Mouse (Mus musculus) MEL (cell line): ENCODE results near the gene Iqcf3. TPM values are rescaled to one million over a fixed set of nuclear protein-coding genes. Genes with fewer than 3 reads are reported as not detected.

ENCODE experiments used
- DNase-seq: peaks from one replicate; pipeline ENCODE4 v3.0.0; 2011; ENCODE audit warnings: low read depth, low spot score
- H3K27ac ChIP-seq: 2 replicates; pipeline ENCODE4 v1.5.1; 2012; ENCODE audit warnings: low read depth, mild to moderate bottlenecking, control low read depth, low read length, moderate library complexity; ENCODE audit not compliant: control insufficient read depth
- H3K27me3 ChIP-seq, 2 experiments: fragments of 150-350 bp in 1 of 2; sonication (generic) in 1 of 2; 2 replicates each; pipeline ENCODE4 v1.6.1; 2012; ENCODE audit warnings: low read length in 2 of 2, mild to moderate bottlenecking in 2 of 2, improper control_type of control experiment in 1 of 2, moderate library complexity in 1 of 2; ENCODE audit not compliant: insufficient read depth in 2 of 2, control insufficient read depth in 1 of 2
- H3K36me3 ChIP-seq, 2 experiments: 2 replicates each; pipeline ENCODE4 v1.6.1; 2012 to 2014; ENCODE audit warnings: low read length in 2 of 2, improper control_type of control experiment in 1 of 2, inconsistent platforms in 1 of 2, mild to moderate bottlenecking in 1 of 2; ENCODE audit not compliant: insufficient read depth in 2 of 2, control insufficient read depth in 1 of 2
- H3K4me1 ChIP-seq, 2 experiments: fragments of 150-350 bp in 1 of 2; sonication (generic) in 1 of 2; 2 replicates each; pipeline ENCODE4 v1.6.1; 2012; ENCODE audit warnings: low read length in 2 of 2, improper control_type of control experiment in 1 of 2, mild to moderate bottlenecking in 1 of 2; ENCODE audit not compliant: insufficient read depth in 2 of 2, control insufficient read depth in 1 of 2
- H3K4me3 ChIP-seq, 2 experiments: fragments of 150-350 bp in 1 of 2; sonication (generic) in 1 of 2; 2 replicates each; pipeline ENCODE4 v1.5.1; 2012; ENCODE audit warnings: low read depth in 2 of 2, low read length in 2 of 2, mild to moderate bottlenecking in 2 of 2, moderate library complexity in 2 of 2, control low read depth in 1 of 2, improper control_type of control experiment in 1 of 2; ENCODE audit not compliant: control insufficient read depth in 1 of 2, insufficient read depth in 1 of 2
- H3K79me2 ChIP-seq: 2 replicates; pipeline ENCODE4 v1.6.1; 2012; ENCODE audit warnings: mild to moderate bottlenecking, low read length, moderate library complexity; ENCODE audit not compliant: control insufficient read depth, poor library complexity, insufficient read depth
- H3K9ac ChIP-seq: 2 replicates; pipeline ENCODE4 v1.6.1; 2012; ENCODE audit warnings: low read depth, mild to moderate bottlenecking, control low read depth, low read length, moderate library complexity; ENCODE audit not compliant: control insufficient read depth, poor library complexity, severe bottlenecking
- H3K9me3 ChIP-seq: fragments of 150-350 bp; sonication (generic); replicated peaks from 2 replicates; pipeline ENCODE4 v1.6.1; 2012; ENCODE audit warnings: mild to moderate bottlenecking, low read length, improper control_type of control experiment, moderate library complexity; ENCODE audit not compliant: insufficient read depth
- E2F4 ChIP-seq: IDR thresholded peaks from 2 replicates; pipeline ENCODE4 v1.6.1; 2011; ENCODE audit warnings: low read depth, low read length, improper control_type of control experiment, borderline replicate concordance
- ELF1 ChIP-seq: IDR thresholded peaks from 2 replicates; pipeline ENCODE4 v1.6.1; 2014; ENCODE audit warnings: low read depth, mild to moderate bottlenecking, inconsistent platforms, low read length, improper control_type of control experiment, moderate library complexity
- HCFC1 ChIP-seq: IDR thresholded peaks from 2 replicates; pipeline ENCODE4 v1.6.1; 2012; ENCODE audit warnings: low read depth, mild to moderate bottlenecking, inconsistent platforms, low read length, improper control_type of control experiment, moderate library complexity
- JUND ChIP-seq: IDR thresholded peaks from 2 replicates; pipeline ENCODE4 v1.6.1; 2011; ENCODE audit warnings: low read depth, mild to moderate bottlenecking, improper control_type of control experiment, low read length
- MAZ ChIP-seq: IDR thresholded peaks from 2 replicates; pipeline ENCODE4 v1.6.1; 2012; ENCODE audit warnings: low read depth, mild to moderate bottlenecking, inconsistent platforms, low read length, improper control_type of control experiment
- MEF2A ChIP-seq: IDR thresholded peaks from 2 replicates; pipeline ENCODE4 v1.6.1; 2014; ENCODE audit warnings: low read depth, mild to moderate bottlenecking, inconsistent platforms, low read length, improper control_type of control experiment; ENCODE audit not compliant: poor library complexity, insufficient replicate concordance, severe bottlenecking; ENCODE audit errors: extremely low read depth
- MYB ChIP-seq: IDR thresholded peaks from 2 replicates; pipeline ENCODE4 v1.6.1; 2011; ENCODE audit warnings: mild to moderate bottlenecking, low read depth, low read length, improper control_type of control experiment
- NELFE ChIP-seq: IDR thresholded peaks from 2 replicates; pipeline ENCODE4 v1.6.1; 2011; ENCODE audit warnings: low read depth, low read length, improper control_type of control experiment
- POLR2A ChIP-seq, 2 experiments: IDR thresholded peaks; 2 replicates each; pipeline ENCODE4 v1.6.1; 2011 to 2012; ENCODE audit warnings: low read length in 2 of 2, mild to moderate bottlenecking in 2 of 2, control low read depth in 1 of 2, improper control_type of control experiment in 1 of 2, low read depth in 1 of 2, moderate library complexity in 1 of 2; ENCODE audit not compliant: control insufficient read depth in 1 of 2, insufficient read depth in 1 of 2, poor library complexity in 1 of 2
- RAD21 ChIP-seq: IDR thresholded peaks from 2 replicates; pipeline ENCODE4 v1.6.1; 2011; ENCODE audit warnings: mild to moderate bottlenecking, low read depth, low read length, improper control_type of control experiment
- SIN3A ChIP-seq: IDR thresholded peaks from 2 replicates; pipeline ENCODE4 v1.6.1; 2012; ENCODE audit warnings: low read length, improper control_type of control experiment, inconsistent platforms
- SMC3 ChIP-seq: IDR thresholded peaks from 2 replicates; pipeline ENCODE4 v1.6.1; 2011; ENCODE audit warnings: low read depth, low read length, improper control_type of control experiment
- TAL1 ChIP-seq: IDR thresholded peaks from 2 replicates; pipeline ENCODE4 v1.6.1; 2012; ENCODE audit warnings: mild to moderate bottlenecking, inconsistent platforms, low read length, moderate library complexity, mixed read lengths
- TBP ChIP-seq: IDR thresholded peaks from 2 replicates; pipeline ENCODE4 v1.8.0; 2011; ENCODE audit warnings: low read depth, low read length, improper control_type of control experiment
- TCF12 ChIP-seq: IDR thresholded peaks from 2 replicates; pipeline ENCODE4 v1.6.1; 2014; ENCODE audit warnings: low read depth, mild to moderate bottlenecking, inconsistent platforms, low read length, improper control_type of control experiment, moderate library complexity
- UBTF ChIP-seq: IDR thresholded peaks from 2 replicates; pipeline ENCODE4 v1.6.1; 2012; ENCODE audit warnings: low read depth, mild to moderate bottlenecking, inconsistent platforms, low read length, improper control_type of control experiment, moderate library complexity, borderline replicate concordance; ENCODE audit not compliant: insufficient read depth
- ZC3H11A ChIP-seq: IDR thresholded peaks from 2 replicates; pipeline ENCODE4 v1.6.1; 2012; ENCODE audit warnings: low read depth, mild to moderate bottlenecking, inconsistent platforms, low read length, improper control_type of control experiment
- ZKSCAN1 ChIP-seq: IDR thresholded peaks from 2 replicates; pipeline ENCODE4 v1.6.1; 2012; ENCODE audit warnings: low read depth, mild to moderate bottlenecking, inconsistent platforms, low read length, improper control_type of control experiment, moderate library complexity
- polyA plus RNA-seq, 2 experiments: library from polyadenylated mRNA; stranded (reverse) in 1 of 2; unstranded in 1 of 2; fragments of >175 nt in 1 of 2; fragments of >200 nt in 1 of 2; gene quantifications; 2 replicates each; pipeline versions ENCODE4 v1.2.1 to v1.2.4; 2012; ENCODE audit warnings: low replicate concordance in 2 of 2, low read depth in 1 of 2; ENCODE audit not compliant: insufficient read length in 2 of 2, insufficient read depth in 1 of 2, missing spikeins in 1 of 2
- total RNA-seq: library from RNA; depleted of rRNA; stranded (reverse); fragments of 300-350 nt; gene quantifications from 2 replicates; pipeline ENCODE4 v1.2.3, GENCODE M21; 2012; rRNA removed

The Iqcf3 gene
- total and polyA plus RNA-seq, 3 experiments, result not detected

DNA sequence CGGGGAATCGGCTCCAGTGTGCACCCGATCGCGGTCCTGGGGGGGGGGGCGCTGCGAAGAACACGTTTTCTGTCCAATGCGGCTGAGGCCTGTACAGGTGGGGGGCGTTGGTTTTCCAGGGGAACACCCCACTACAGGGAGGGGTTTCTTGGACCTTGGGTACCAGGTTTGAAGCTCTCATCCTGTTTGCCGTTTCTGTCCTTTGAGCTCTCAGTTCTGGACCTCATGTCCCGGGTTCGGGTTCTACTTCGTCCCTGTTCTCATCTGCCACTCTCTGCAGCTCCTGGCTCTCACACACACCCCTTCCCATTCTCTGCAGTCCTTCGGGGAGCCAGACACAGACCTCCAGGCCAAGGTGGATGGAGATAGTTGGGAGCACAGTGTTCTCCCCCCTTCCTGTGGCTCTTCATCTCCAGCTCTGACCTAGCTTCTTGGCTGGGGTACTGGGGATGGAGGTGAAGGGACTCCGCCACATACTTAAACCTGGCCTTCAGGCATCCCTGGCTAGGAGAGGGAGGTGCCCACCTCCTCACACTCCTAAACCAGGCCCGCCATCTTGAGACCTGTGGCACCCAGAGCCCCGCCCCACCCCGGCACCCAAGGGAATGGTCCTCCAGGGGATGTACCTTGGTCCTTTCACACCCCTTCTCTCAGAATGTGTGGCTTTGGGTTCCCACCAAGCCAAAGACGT is 107.2 kb downstream of the Iqcf3 start:
- H3K4me1 ChIP-seq, result peaks cover 0 to 3% of the 10 kb centered on the region in 2 experiments; a peak in 2 of 4 replicates
- H3K9ac ChIP-seq, result peak overlapping the region; percentile 75
- no peaks in the 10 kb centered on the region for H3K27me3 ChIP-seq
- no peaks in the 10 kb centered on the region; the same call in 1 of the 2 replicates for H3K79me2 ChIP-seq
- no peak overlapping the region for H3K27ac ChIP-seq
- peaks cover 0 to 2% of the 10 kb centered on the region in 2 experiments; a peak in 2 of 4 replicates for H3K36me3 ChIP-seq
- peak; percentile 50 for DNase-seq
- H3K4me3 ChIP-seq, result peak overlapping the region; percentile 49 to 89
- TF ChIP-seq MYB (no peak), TBP (no peak), UBTF (no peak), ZKSCAN1 (no peak), MAZ (no peak), ZC3H11A (no peak), MEF2A (no peak), JUND (no peak), POLR2A (IDR thresholded peaks at IDR 0.05; ENCODE audit: control insufficient read depth in 1 of 2, insufficient read depth in 1 of 2, low read depth in 1 of 2, low read length in 2 of 2, poor library complexity in 1 of 2) (no peak), TCF12 (no peak)
- H3K9me3 ChIP-seq, result no peaks in the 10 kb centered on the region

DNA sequence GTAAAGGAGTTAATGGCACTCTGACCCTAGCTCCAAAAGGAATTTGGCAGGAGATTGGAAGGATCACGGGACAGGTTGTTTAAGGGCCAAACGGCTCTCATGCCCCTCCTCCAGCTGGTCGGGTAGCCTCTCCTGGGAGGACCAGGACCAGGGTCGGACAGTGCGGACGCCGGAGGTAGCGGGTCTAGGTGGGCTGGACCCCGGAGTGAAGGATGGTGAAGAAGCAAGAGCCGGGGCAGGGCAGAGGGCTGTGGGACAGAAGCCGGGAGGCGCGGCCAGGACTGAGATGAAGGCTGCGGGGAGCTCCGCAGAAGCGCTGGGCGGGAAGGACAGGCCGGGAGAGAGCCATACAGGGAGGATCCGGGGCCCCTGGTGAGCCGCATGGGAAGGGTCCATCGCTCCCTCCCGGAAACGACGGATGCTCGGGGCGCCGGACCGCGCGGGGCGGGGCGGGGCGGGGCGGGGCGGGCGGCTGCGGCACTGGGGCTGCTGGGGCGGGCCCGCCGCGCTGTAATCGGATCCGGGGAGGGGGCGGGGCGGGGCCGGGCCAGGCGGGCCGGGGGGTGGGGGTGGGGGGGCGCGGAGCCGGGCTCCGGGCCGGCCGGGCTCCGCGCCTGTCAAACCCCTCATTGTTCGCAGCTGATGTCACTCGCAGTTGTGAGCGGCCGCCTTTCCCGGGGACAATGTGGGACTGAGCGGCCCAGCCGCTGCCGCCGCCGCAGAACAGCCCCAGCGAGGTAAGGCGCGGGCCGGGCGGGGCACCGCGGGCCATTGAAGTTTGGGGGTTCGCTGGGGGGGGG is 108.0 kb downstream of the Iqcf3 start, which contains the start of gene Pcbp4:
TSS of gene Pcbp4 (plus strand) at position 21 of the 800 bp plus-strand sequence.
- Histone ChIP-seq H3K27ac (no peak within 1 kb of the TSS), H3K9me3 (no peaks in the 10 kb centered on the region), H3K4me3 (peak within 1 kb of the TSS; percentile 66 to 95), H3K27me3 (no peaks in the 10 kb centered on the region), H3K79me2 (peaks cover 3% of the 10 kb centered on the region; the same call in 1 of the 2 replicates), H3K9ac (peak within 1 kb of the TSS; percentile 75)
- peak; percentile 55 for DNase-seq
- TF ChIP-seq MAZ (no peak), ELF1 (no peak), HCFC1 (no peak), NELFE (peak; percentile 18; the same call in 1 of the 2 replicates), POLR2A (IDR thresholded peaks at IDR 0.05; ENCODE audit: control insufficient read depth in 1 of 2, insufficient read depth in 1 of 2, low read depth in 1 of 2, low read length in 2 of 2, poor library complexity in 1 of 2) (peak in 1 of 2 experiments; percentile 51; a peak in 2 of 4 replicates), SMC3 (no peak), SIN3A (0 out of 2 replicates have a peak, but pooled peaks have one; percentile 36), JUND (no peak), RAD21 (no peak), TAL1 (no peak), E2F4 (no peak)
- TF ChIP-seq, all 39 proteins: peak for 3
- Histone ChIP-seq H3K4me1 (peaks cover 0 to 3% of the 10 kb centered on the region in 2 experiments; a peak in 2 of 4 replicates), H3K36me3 (peaks cover 0 to 2% of the 10 kb centered on the region in 2 experiments; a peak in 2 of 4 replicates)

Other genes with a start within 250 kb of the Iqcf3 start
- 5.4 and 5.5 TPM in 2 replicates for gene Dusp7, start 193.0 kb downstream of the Iqcf3 start, total RNA-seq
- 10 to 100 TPM in 1 of 2 experiments, not detected in 1; 12.2 TPM for gene Dusp7, start 193.0 kb downstream of the Iqcf3 start, polyA plus RNA-seq
- gene Rpl29, start 132.2 kb downstream of the Iqcf3 start, total RNA-seq, result 49.4 and 60.8 TPM in 2 replicates
- 100 to 1,000 TPM in 1 of 2 experiments, not detected in 1; 761 TPM for gene Rpl29, start 132.2 kb downstream of the Iqcf3 start, polyA plus RNA-seq
- 38.7 and 40.9 TPM in 2 replicates for gene Acy1, start 123.3 kb downstream of the Iqcf3 start, total RNA-seq
- gene Acy1, start 123.3 kb downstream of the Iqcf3 start, polyA plus RNA-seq, result 10 to 100 TPM in 1 of 2 experiments, not detected in 1; 61.5 TPM
- 2.7 and 3.4 TPM in 2 replicates for gene Abhd14b, start 114.2 kb downstream of the Iqcf3 start, total RNA-seq
- gene Abhd14b, start 114.2 kb downstream of the Iqcf3 start, polyA plus RNA-seq, result 1 to 10 TPM in 1 of 2 experiments, not detected in 1; 6.5 TPM
- 22.8 and 25.1 TPM in 2 replicates for gene Abhd14a, start 114.0 kb downstream of the Iqcf3 start, total RNA-seq
- gene Abhd14a, start 114.0 kb downstream of the Iqcf3 start, polyA plus RNA-seq, result 10 to 100 TPM in 1 of 2 experiments, not detected in 1; 48.7 TPM
- 7.7 and 9.2 TPM in 2 replicates for gene Pcbp4, start 108.3 kb downstream of the Iqcf3 start, total RNA-seq
- gene Pcbp4, start 108.3 kb downstream of the Iqcf3 start, polyA plus RNA-seq, result 10 to 100 TPM in 1 of 2 experiments, not detected in 1; 36.6 TPM
- not detected in 2 replicates for gene Gpr62, start 95.7 kb downstream of the Iqcf3 start, total RNA-seq
- gene Gpr62, start 95.7 kb downstream of the Iqcf3 start, polyA plus RNA-seq, result under 1 TPM in 1 of 2 experiments, not detected in 1; 0.10 TPM
- gene Rrp9, start 85.7 kb downstream of the Iqcf3 start, total RNA-seq, result 226 and 315 TPM in 2 replicates
- gene Rrp9, start 85.7 kb downstream of the Iqcf3 start, polyA plus RNA-seq, result 100 to 1,000 TPM in 1 of 2 experiments, not detected in 1; 395 TPM
- 1.4 and 2.2 TPM in 2 replicates for gene Parp3, start 84.7 kb downstream of the Iqcf3 start, total RNA-seq
- gene Parp3, start 84.7 kb downstream of the Iqcf3 start, polyA plus RNA-seq, result 1 to 10 TPM in 1 of 2 experiments, not detected in 1; 5.0 TPM
- gene Iqcf1, start 61.7 kb downstream of the Iqcf3 start, total RNA-seq, result 0.39 TPM in 1 of 2 replicates, not detected in the other
- under 1 TPM in 1 of 2 experiments, not detected in 1; 0.52 TPM for gene Iqcf1, start 61.7 kb downstream of the Iqcf3 start, polyA plus RNA-seq
- gene Iqcf5, start 47.1 kb downstream of the Iqcf3 start, total RNA-seq, result 0.81 and 1.0 TPM in 2 replicates
- gene Iqcf5, start 47.1 kb downstream of the Iqcf3 start, polyA plus RNA-seq, result 1 to 10 TPM in 1 of 2 experiments, not detected in 1; 1.5 TPM
- gene Iqcf4, start 9.4 kb upstream of the Iqcf3 start, total RNA-seq, result not detected in 2 replicates
- gene Iqcf4, start 9.4 kb upstream of the Iqcf3 start, polyA plus RNA-seq, result not detected
- not detected in 2 replicates for gene Iqcf6, start 65.0 kb upstream of the Iqcf3 start, total RNA-seq
- gene Iqcf6, start 65.0 kb upstream of the Iqcf3 start, polyA plus RNA-seq, result not detected
- not detected in 2 replicates for gene Grm2, start 94.5 kb upstream of the Iqcf3 start, total RNA-seq
- not detected for gene Grm2, start 94.5 kb upstream of the Iqcf3 start, polyA plus RNA-seq
- 46.3 and 47.1 TPM in 2 replicates for gene Tex264, start 124.3 kb upstream of the Iqcf3 start, total RNA-seq
- gene Tex264, start 124.3 kb upstream of the Iqcf3 start, polyA plus RNA-seq, result 10 to 100 TPM in 1 of 2 experiments, not detected in 1; 87.6 TPM
- 11.9 and 13.3 TPM in 2 replicates for gene Rad54l2, start 227.6 kb upstream of the Iqcf3 start, total RNA-seq
- 10 to 100 TPM; 15.5 to 27.2 TPM for gene Rad54l2, start 227.6 kb upstream of the Iqcf3 start, polyA plus RNA-seq